Mouse (Mus musculus) kidney, adult 2 months (tissue): ENCODE data around the gene Actg1.

Experiments used
- CTCF ChIP-seq: fragments of 200-500 bp; conservative IDR thresholded peaks from 2 replicates; pipeline ENCODE4 v1.5.1; 2011; ENCODE audit warnings: low read depth, mild to moderate bottlenecking, control low read depth, low read length, moderate library complexity, mixed read lengths; ENCODE audit not compliant: insufficient read depth, insufficient read length
- POLR2A ChIP-seq: fragments of 200-500 bp; IDR thresholded peaks from one replicate; pipeline ENCODE4 v1.6.1; 2011; ENCODE audit warnings: low read depth, low read length, control low read depth

DNA sequence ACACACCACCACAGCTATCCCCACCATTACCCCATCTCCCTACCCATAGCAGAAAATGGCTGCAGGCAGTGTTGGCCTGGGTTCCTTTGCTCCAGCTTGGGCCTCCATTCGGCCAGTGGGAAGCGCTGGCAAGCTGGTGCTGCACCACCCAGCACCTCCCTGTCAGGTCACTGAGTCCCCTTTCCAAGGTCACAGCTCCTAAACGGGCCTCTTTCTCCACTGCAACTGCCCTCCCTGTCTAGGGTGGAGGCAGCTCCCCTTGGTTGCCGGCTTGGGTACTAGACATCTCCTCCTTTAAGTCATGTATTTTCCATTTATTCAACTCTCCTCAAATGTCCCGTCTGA, 44.0 kb downstream of the Actg1 start:
- no peak for TF ChIP-seq POLR2A
- TF ChIP-seq CTCF, result no peak
